Mouse (Mus musculus) heart, embryonic 11.5 days (tissue): ENCODE data around the gene Calb2. TPM values are rescaled to one million over a fixed set of nuclear protein-coding genes. Genes with fewer than 3 reads are reported as not detected.
A peak's percentile ranks its signal among the peaks of the same experiment; 100 is the strongest.

ENCODE experiments used
- ATAC-seq: fragments of 200-750 bp; cut with Nextera tagmentation; replicated peaks from 2 replicates; pipeline ENCODE4 v1.8.0; 2017; ENCODE audit warnings: moderate library complexity; ENCODE audit not compliant: insufficient number of reproducible peaks, low FRiP score, low TSS enrichment
- H3K27ac ChIP-seq: fragments of 300-500 bp; sonication (generic); 2 replicates; pipeline ENCODE4 v1.5.1; 2014; ENCODE audit warnings: mild to moderate bottlenecking, low read depth, low read length
- H3K27me3 ChIP-seq: fragments of 300-500 bp; sonication (generic); 2 replicates; pipeline ENCODE4 v1.6.1; 2014; ENCODE audit warnings: mild to moderate bottlenecking, low read length, mixed read lengths; ENCODE audit not compliant: control insufficient read depth, insufficient read depth
- H3K36me3 ChIP-seq: fragments of 300-500 bp; sonication (generic); 2 replicates; pipeline ENCODE4 v1.6.1; 2014; ENCODE audit warnings: mild to moderate bottlenecking, low read length, moderate library complexity, mixed read lengths; ENCODE audit not compliant: control insufficient read depth, insufficient read depth
- H3K4me1 ChIP-seq: fragments of 300-500 bp; sonication (generic); 2 replicates; pipeline ENCODE4 v1.6.1; 2014; ENCODE audit warnings: low read length; ENCODE audit not compliant: control insufficient read depth, insufficient read depth
- H3K4me2 ChIP-seq: fragments of 300-500 bp; sonication (generic); 2 replicates; pipeline ENCODE4 v1.6.1; 2014; ENCODE audit warnings: mild to moderate bottlenecking, moderate library complexity
- H3K4me3 ChIP-seq: fragments of 300-500 bp; sonication (generic); 2 replicates; pipeline ENCODE4 v1.5.1; 2014; ENCODE audit warnings: low read depth, low read length
- H3K9ac ChIP-seq: fragments of 300-500 bp; sonication (generic); 2 replicates; pipeline ENCODE4 v1.6.1; 2014; ENCODE audit warnings: mild to moderate bottlenecking, low read depth, low read length, moderate library complexity
- H3K9me3 ChIP-seq: fragments of 300-500 bp; sonication (generic); replicated peaks from 2 replicates; pipeline ENCODE4 v1.6.1; 2016; ENCODE audit warnings: low read length; ENCODE audit not compliant: control insufficient read depth
- WGBS: fragments of 180-500 bp; shearing (Covaris S2); extraction: QIAGEN DNeasy Blood & Tissue Kit; methylation state at CpG from one replicate; pipeline ENCODE4 v1.1.7; 2014; ENCODE audit not compliant: insufficient replicate concordance; 5-methylcytosine and 5-hydroxymethylcytosine counted together
- polyA plus RNA-seq: library from polyadenylated mRNA; unstranded; fragments of >200 nt; fragmentation: Nextera tagmentation; extraction: Ambion mirVana; gene quantifications from 2 replicates; pipeline ENCODE4 v1.2.1, GENCODE M21; 2014

The Calb2 gene
- polyA plus RNA-seq, 1 experiment from 2014 or later, result 2.8 TPM

GRCm38 (mm10) chr8:110185538-110185937 is 17.5 kb upstream of the Calb2 start:
- Histone ChIP-seq H3K4me1 (no peaks in the 10 kb centered on the region), H3K36me3 (no peaks in the 10 kb centered on the region), H3K27ac (no peak overlapping the region), H3K27me3 (no peaks in the 10 kb centered on the region; the same call in 1 of the 2 replicates), H3K9ac (no peak overlapping the region), H3K4me3 (no peak overlapping the region), H3K4me2 (no peak overlapping the region), H3K9me3 (no peaks in the 10 kb centered on the region)
- ATAC-seq, result no peak
- whole genome bisulfite sequencing, result 82% methylated on average over 4 of the region's 4 CpGs

DNA sequence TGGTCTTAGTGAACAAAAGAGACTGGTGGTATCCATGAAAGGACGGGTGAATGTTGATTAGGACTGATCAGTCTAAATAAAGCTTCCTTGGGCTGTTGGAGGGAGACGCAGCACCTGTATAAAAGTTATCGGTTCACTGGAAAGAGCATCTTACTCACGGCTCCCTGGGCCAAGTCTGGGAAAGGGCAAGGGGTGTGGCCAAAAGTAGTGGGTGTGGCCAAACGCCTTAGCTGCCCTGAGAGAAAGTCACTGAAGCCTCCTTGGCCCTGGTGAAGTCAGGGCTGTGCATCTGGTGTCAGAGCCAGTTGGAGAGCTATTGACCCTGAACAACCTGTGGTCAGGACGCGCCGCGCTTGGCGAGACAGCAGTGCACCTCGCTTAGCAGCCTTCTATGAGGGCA is 15.7 kb upstream of the Calb2 start:
- no peak overlapping the region; the same call in 1 of the 2 replicates for H3K4me2 ChIP-seq
- H3K9ac ChIP-seq, result no peak overlapping the region
- H3K4me3 ChIP-seq, result no peak overlapping the region
- H3K36me3 ChIP-seq, result no peaks in the 10 kb centered on the region
- 22% methylated on average over 11 of the region's 11 CpGs for WGBS
- H3K27ac ChIP-seq, result no peak overlapping the region
- H3K27me3 ChIP-seq, result peaks cover 5% of the 10 kb centered on the region
- no peaks in the 10 kb centered on the region; the same call in 1 of the 2 replicates for H3K9me3 ChIP-seq
- ATAC-seq, result no peak
- no peaks in the 10 kb centered on the region for H3K4me1 ChIP-seq

DNA sequence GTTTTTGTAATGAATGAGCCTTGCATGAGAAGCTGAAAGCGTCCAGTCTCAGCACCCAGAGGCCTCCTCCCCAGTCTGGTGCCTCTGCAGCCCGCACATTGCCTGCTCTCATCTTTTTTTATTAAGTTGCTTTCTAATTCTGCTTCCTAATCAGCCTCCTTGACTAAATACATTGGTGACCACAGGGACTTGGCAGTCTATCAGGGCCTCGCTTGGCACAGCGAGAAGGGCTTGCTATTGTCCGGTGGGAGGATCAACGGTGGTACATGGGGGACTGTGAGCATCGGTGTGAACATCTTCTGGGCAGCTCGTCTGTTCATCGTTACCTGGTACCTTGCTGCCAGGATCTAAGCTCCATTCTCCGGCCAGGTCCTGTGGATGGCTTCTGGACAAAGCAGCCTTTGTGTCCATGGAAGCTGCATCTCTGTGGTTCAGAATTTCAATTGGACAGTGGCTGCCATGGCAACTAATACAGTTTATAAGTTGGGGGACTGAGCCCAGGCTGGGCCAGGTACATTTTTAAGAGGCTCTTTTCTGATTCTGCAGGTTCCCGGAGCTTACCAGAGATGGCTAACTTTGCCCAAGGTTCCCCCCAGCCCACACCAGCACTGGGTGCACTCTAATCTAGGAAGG is 14.8 kb upstream of the Calb2 start:
- 78% methylated on average over 11 of the region's 11 CpGs for WGBS
- 0 out of 2 replicates have a peak, but pooled peaks cover under 1% of the 10 kb centered on the region for H3K4me1 ChIP-seq
- H3K27me3 ChIP-seq, result peaks cover 5% of the 10 kb centered on the region
- H3K4me2 ChIP-seq, result no peak overlapping the region
- ATAC-seq, result no peak
- H3K27ac ChIP-seq, result no peak overlapping the region
- H3K36me3 ChIP-seq, result no peaks in the 10 kb centered on the region
- no peak overlapping the region for H3K9ac ChIP-seq
- no peak overlapping the region for H3K4me3 ChIP-seq
- no peaks in the 10 kb centered on the region; the same call in 1 of the 2 replicates for H3K9me3 ChIP-seq

GRCm38 (mm10) chr8:110177359-110178155 is 9.5 kb upstream of the Calb2 start:
- no peak for ATAC-seq
- H3K4me3 ChIP-seq, result no peak overlapping the region
- H3K9ac ChIP-seq, result no peak overlapping the region
- H3K9me3 ChIP-seq, result no peaks in the 10 kb centered on the region; the same call in 1 of the 2 replicates
- H3K27me3 ChIP-seq, result peaks cover 14% of the 10 kb centered on the region; the same call in 1 of the 2 replicates
- 12% methylated on average over 22 of the region's 22 CpGs for WGBS
- H3K4me2 ChIP-seq, result peak overlapping the region; percentile 34
- 0 out of 2 replicates have a peak, but pooled peaks cover 3% of the 10 kb centered on the region for H3K4me1 ChIP-seq
- H3K36me3 ChIP-seq, result no peaks in the 10 kb centered on the region
- H3K27ac ChIP-seq, result no peak overlapping the region

GRCm38 (mm10) chr8:110174826-110175225 is 6.8 kb upstream of the Calb2 start:
- WGBS, result 72% methylated on average over 4 of the region's 4 CpGs
- no peak overlapping the region for H3K27ac ChIP-seq
- H3K9ac ChIP-seq, result no peak overlapping the region
- H3K36me3 ChIP-seq, result no peaks in the 10 kb centered on the region
- H3K27me3 ChIP-seq, result peaks cover 14% of the 10 kb centered on the region; the same call in 1 of the 2 replicates
- no peak for ATAC-seq
- no peak overlapping the region for H3K4me3 ChIP-seq
- no peaks in the 10 kb centered on the region for H3K9me3 ChIP-seq
- 0 out of 2 replicates have a peak, but pooled peaks cover 3% of the 10 kb centered on the region for H3K4me1 ChIP-seq
- no peak overlapping the region for H3K4me2 ChIP-seq

DNA sequence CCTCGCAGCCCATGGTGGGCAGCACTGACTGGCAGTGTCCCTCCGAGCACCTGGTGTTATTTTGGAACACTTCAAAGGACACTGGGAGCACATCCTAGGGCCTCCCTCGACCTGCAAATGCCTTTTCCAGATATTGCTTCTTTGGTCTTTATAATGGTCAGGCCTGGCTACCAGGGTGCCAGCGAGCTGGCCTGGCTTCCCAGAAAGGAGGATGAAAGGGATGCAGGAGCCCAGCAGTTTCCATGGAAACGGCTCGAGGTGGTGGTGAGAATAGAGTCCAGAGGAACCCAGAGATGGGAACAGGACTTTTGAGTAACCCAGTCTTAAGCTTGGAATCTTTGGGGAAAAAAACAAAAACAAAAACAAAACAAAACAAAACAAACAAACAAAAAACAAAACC is 4.2 kb upstream of the Calb2 start:
- H3K27me3 ChIP-seq, result peaks cover 31% of the 10 kb centered on the region
- ATAC-seq, result no peak
- no peak overlapping the region for H3K27ac ChIP-seq
- no peak overlapping the region for H3K4me3 ChIP-seq
- no peaks in the 10 kb centered on the region for H3K36me3 ChIP-seq
- no peak overlapping the region for H3K9ac ChIP-seq
- no peak overlapping the region for H3K4me2 ChIP-seq
- no peaks in the 10 kb centered on the region for H3K9me3 ChIP-seq
- WGBS, result 57% methylated on average over 6 of the region's 6 CpGs
- 0 out of 2 replicates have a peak, but pooled peaks cover 4% of the 10 kb centered on the region for H3K4me1 ChIP-seq

GRCm38 (mm10) chr8:110166270-110166669 is 1.7 kb downstream of the Calb2 start:
- 69% methylated on average over 8 of the region's 8 CpGs for WGBS
- no peak overlapping the region for H3K27ac ChIP-seq
- no peak for ATAC-seq
- H3K9ac ChIP-seq, result no peak overlapping the region
- peaks cover 31% of the 10 kb centered on the region for H3K27me3 ChIP-seq
- H3K36me3 ChIP-seq, result no peaks in the 10 kb centered on the region
- H3K4me3 ChIP-seq, result no peak overlapping the region
- H3K9me3 ChIP-seq, result no peaks in the 10 kb centered on the region
- 0 out of 2 replicates have a peak, but pooled peaks cover 4% of the 10 kb centered on the region for H3K4me1 ChIP-seq
- no peak overlapping the region for H3K4me2 ChIP-seq

- H3K27me3 ChIP-seq, result 0 out of 2 replicates have a peak, but pooled peaks cover 6% of the 10 kb centered on the region
- no peak for ATAC-seq
- no peaks in the 10 kb centered on the region for H3K9me3 ChIP-seq
- H3K4me1 ChIP-seq, result no peaks in the 10 kb centered on the region
- H3K27ac ChIP-seq, result no peak overlapping the region
- no peak overlapping the region for H3K9ac ChIP-seq
- H3K4me3 ChIP-seq, result no peak overlapping the region
- H3K36me3 ChIP-seq, result no peaks in the 10 kb centered on the region
- WGBS, result 73% methylated on average over 6 of the region's 6 CpGs
- no peak overlapping the region for H3K4me2 ChIP-seq
Observed at GRCm38 (mm10) chr8:110162007-110162406, 6.0 kb downstream of the Calb2 start.
